Mouse (Mus musculus): ENCODE data around the gene Irak4.

Gene Irak4

GRCm38 (mm10) chr15:94543409-94544051 is at the start of gene Irak4, which contains the start of gene Pus7l:
Gene Irak4, plus strand, starts transcription at chr15:94543643.
Gene Pus7l, minus strand, starts transcription at chr15:94543547.
- in situ Hi-C loops (cut with MboI; ENCODE audit: low pct_unique_long_range_greater_than_20kb in 1 of 2, low sequenced_read_pairs in 2 of 2, unreplicated experiment in 1 of 2) = no loop called here

- in situ Hi-C loops (cut with MboI; ENCODE audit: low pct_unique_long_range_greater_than_20kb in 1 of 2, low sequenced_read_pairs in 2 of 2, unreplicated experiment in 1 of 2) = no loop called here
These were observed 49.0 kb upstream of the Irak4 start for GRCm38 (mm10) chr15:94494445-94494844.

- in situ Hi-C loops (cut with MboI; ENCODE audit: low pct_unique_long_range_greater_than_20kb in 1 of 2, low sequenced_read_pairs in 2 of 2, unreplicated experiment in 1 of 2) = no loop called here
These were observed 47.5 kb upstream of the Irak4 start for GRCm38 (mm10) chr15:94495936-94496335.

- in situ Hi-C loops (cut with MboI; ENCODE audit: low pct_unique_long_range_greater_than_20kb in 1 of 2, low sequenced_read_pairs in 2 of 2, unreplicated experiment in 1 of 2) = no loop called here
These were observed 44.2 kb upstream of the Irak4 start for GRCm38 (mm10) chr15:94499260-94499659.

GRCm38 (mm10) chr15:94503451-94504215 is 39.8 kb upstream of the Irak4 start:
- in situ Hi-C loops (cut with MboI; ENCODE audit: low pct_unique_long_range_greater_than_20kb in 1 of 2, low sequenced_read_pairs in 2 of 2, unreplicated experiment in 1 of 2) = loop anchor here in 1 of 2 experiments (25.0 kb wide), 1 partner anchor 166 kb away; no protein-coding TSS in a partner anchor

GRCm38 (mm10) chr15:94517913-94518491 is 25.4 kb upstream of the Irak4 start:
- in situ Hi-C loops (cut with MboI; ENCODE audit: low pct_unique_long_range_greater_than_20kb in 1 of 2, low sequenced_read_pairs in 2 of 2, unreplicated experiment in 1 of 2) = loop anchor here in 1 of 2 experiments (25.0 kb wide), 1 partner anchor 181 kb away; no protein-coding TSS in a partner anchor

- in situ Hi-C loops (cut with MboI; ENCODE audit: low pct_unique_long_range_greater_than_20kb in 1 of 2, low sequenced_read_pairs in 2 of 2, unreplicated experiment in 1 of 2) = loop anchor here in 1 of 2 experiments (25.0 kb wide), 1 partner anchor 183 kb away; no protein-coding TSS in a partner anchor
These were observed 23.1 kb upstream of the Irak4 start for GRCm38 (mm10) chr15:94520205-94520900.

- in situ Hi-C loops (cut with MboI; ENCODE audit: low pct_unique_long_range_greater_than_20kb in 1 of 2, low sequenced_read_pairs in 2 of 2, unreplicated experiment in 1 of 2) = loop anchor here in 1 of 2 experiments (25.0 kb wide), 1 partner anchor 184 kb away; no protein-coding TSS in a partner anchor
These were observed 22.5 kb upstream of the Irak4 start for GRCm38 (mm10) chr15:94520959-94521358.

- in situ Hi-C loops (cut with MboI; ENCODE audit: low pct_unique_long_range_greater_than_20kb in 1 of 2, low sequenced_read_pairs in 2 of 2, unreplicated experiment in 1 of 2) = loop anchor here in 1 of 2 experiments (25.0 kb wide), 1 partner anchor 186 kb away; no protein-coding TSS in a partner anchor
These were observed 20.2 kb upstream of the Irak4 start for GRCm38 (mm10) chr15:94523251-94523650.

GRCm38 (mm10) chr15:94524956-94525355 is 18.5 kb upstream of the Irak4 start:
- in situ Hi-C loops (cut with MboI; ENCODE audit: low pct_unique_long_range_greater_than_20kb in 1 of 2, low sequenced_read_pairs in 2 of 2, unreplicated experiment in 1 of 2) = loop anchor here in 1 of 2 experiments (25.0 kb wide), 1 partner anchor 188 kb away; no protein-coding TSS in a partner anchor

- in situ Hi-C loops (cut with MboI; ENCODE audit: low pct_unique_long_range_greater_than_20kb in 1 of 2, low sequenced_read_pairs in 2 of 2, unreplicated experiment in 1 of 2) = no loop called here
These were observed 12.9 kb upstream of the Irak4 start for GRCm38 (mm10) chr15:94530519-94530918.

GRCm38 (mm10) chr15:94532306-94532705 is 11.1 kb upstream of the Irak4 start:
- in situ Hi-C loops (cut with MboI; ENCODE audit: low pct_unique_long_range_greater_than_20kb in 1 of 2, low sequenced_read_pairs in 2 of 2, unreplicated experiment in 1 of 2) = no loop called here

- in situ Hi-C loops (cut with MboI; ENCODE audit: low pct_unique_long_range_greater_than_20kb in 1 of 2, low sequenced_read_pairs in 2 of 2, unreplicated experiment in 1 of 2) = no loop called here
These were observed 10.5 kb upstream of the Irak4 start for GRCm38 (mm10) chr15:94532956-94533355.

- in situ Hi-C loops (cut with MboI; ENCODE audit: low pct_unique_long_range_greater_than_20kb in 1 of 2, low sequenced_read_pairs in 2 of 2, unreplicated experiment in 1 of 2) = no loop called here
These were observed 7.9 kb upstream of the Irak4 start for GRCm38 (mm10) chr15:94535521-94535920.

- in situ Hi-C loops (cut with MboI; ENCODE audit: low pct_unique_long_range_greater_than_20kb in 1 of 2, low sequenced_read_pairs in 2 of 2, unreplicated experiment in 1 of 2) = no loop called here
These were observed 4.1 kb upstream of the Irak4 start for GRCm38 (mm10) chr15:94539296-94539695.

- in situ Hi-C loops (cut with MboI; ENCODE audit: low pct_unique_long_range_greater_than_20kb in 1 of 2, low sequenced_read_pairs in 2 of 2, unreplicated experiment in 1 of 2) = no loop called here
These were observed 655 bp upstream of the Irak4 start for GRCm38 (mm10) chr15:94542567-94543408.

GRCm38 (mm10) chr15:94544052-94544636 is 701 bp downstream of the Irak4 start:
- in situ Hi-C loops (cut with MboI; ENCODE audit: low pct_unique_long_range_greater_than_20kb in 1 of 2, low sequenced_read_pairs in 2 of 2, unreplicated experiment in 1 of 2) = no loop called here

All from mouse embryonic stem cell (cell line).